Mouse (Mus musculus) v-Abl transformed pro-B cells (cell line): ENCODE data around the gene Zcchc18.
"Not testable (repeated sequence)": the region's sequence is repeated elsewhere in the genome, so short reads cannot be mapped to it uniquely, and the experiment has no call there.

Experiments
- in situ Hi-C, 2 experiments: fragments of 400-800 bp; cut with MboI; formaldehyde crosslinking; loops; one replicate each; pipeline ENCODE4 v1.15.1; 2025; ENCODE audit not compliant: unreplicated experiment in 2 of 2

The Zcchc18 gene

DNA sequence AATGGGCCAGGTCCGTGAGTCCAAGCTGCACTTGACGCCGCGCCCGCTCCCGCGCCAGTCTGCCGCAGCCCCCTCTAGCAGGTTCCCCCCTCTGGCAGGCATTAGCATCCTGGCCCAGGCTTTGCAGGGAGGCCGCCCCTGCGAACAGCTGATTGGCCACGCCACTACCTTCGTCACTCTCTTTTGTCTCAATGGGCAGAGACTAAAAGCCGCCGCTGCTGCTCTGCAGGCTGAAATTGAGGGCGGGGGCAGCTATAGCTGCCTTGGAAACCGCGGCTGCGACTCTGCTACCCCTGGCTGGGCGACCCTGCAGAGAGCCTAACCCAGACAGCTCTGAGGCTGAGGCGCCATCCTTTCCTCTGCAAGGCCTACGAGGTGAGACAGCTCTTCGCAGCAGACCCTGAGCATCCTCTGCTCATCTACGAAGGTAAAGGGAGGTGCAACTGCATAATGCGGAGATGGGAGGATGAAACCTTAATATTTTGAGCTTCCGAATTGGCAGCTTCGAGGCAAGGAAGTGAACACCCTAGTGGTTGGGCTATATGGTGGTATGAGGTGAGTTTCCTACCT lies at the start of gene Zcchc18:
TSS of gene Zcchc18 (plus strand) at position 178 of the 570 bp plus-strand sequence.
- in situ Hi-C loops, result no loop called here

DNA sequence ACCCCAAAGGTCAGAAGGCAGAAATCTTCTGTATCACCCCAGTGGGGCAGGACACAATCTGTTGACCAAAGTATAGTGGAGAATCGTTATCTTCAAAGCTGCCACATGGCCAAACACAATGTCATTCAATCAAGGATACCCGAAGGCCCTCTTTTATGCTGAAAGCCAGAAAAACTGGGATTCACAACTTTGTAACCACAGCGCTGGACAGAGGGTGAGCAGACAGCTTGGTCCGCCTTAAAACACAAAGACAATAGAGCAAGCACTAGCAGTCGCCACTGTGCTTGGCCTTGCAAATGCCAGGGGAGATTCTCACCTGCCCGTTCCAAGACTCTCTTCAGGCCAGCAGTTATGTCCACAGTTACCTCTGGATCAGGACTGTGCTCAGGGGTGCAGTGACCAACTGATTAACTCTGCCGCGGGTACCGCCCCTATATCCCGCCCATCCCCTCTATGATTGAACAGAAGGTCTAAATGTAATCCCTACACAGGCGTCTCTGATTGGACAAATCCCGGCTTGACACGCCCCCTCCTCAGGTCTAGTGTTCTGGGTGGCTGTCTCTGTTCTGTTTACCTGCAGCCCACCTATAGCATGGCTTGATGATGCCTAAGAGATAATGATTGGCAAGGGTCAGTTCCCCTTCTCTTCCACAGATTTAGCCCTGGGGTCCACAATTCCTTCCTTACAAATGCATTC lies 35.2 kb upstream of the Zcchc18 start:
- in situ Hi-C loops, result not testable (repeated sequence)

DNA sequence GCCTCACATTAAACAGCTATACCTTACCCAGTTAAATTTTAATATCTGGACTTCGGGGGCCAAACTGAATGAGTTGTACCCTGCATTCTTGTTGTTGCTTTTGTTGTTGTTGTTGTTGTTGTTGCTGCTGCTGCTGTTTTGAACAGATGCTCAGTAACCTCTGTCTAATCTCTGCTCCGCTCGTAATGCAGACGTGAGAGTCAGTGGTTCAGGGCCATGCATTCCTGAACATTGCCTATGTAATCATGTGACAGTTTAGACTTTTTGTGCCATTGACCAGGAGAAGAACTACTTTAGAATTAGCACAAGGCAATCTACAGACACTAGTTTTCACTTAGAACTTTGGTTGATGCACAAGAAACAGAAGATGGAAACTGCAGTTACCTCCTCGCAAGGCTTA lies 34.7 kb upstream of the Zcchc18 start:
- in situ Hi-C loops, result not testable (repeated sequence)

- in situ Hi-C loops, result loop anchor here in 1 of 2 experiments (10.0 kb wide), 1 partner anchor 55 kb away; no protein-coding TSS in a partner anchor
Measured at GRCm38 (mm10) chrX:136959688-136960087, 33.3 kb upstream of the Zcchc18 start.

- in situ Hi-C loops, result loop anchor here in 1 of 2 experiments (5.0 kb wide), 1 partner anchor 42 kb away; no protein-coding TSS in a partner anchor
Measured at GRCm38 (mm10) chrX:136975397-136975796, 17.6 kb upstream of the Zcchc18 start, which contains the start of gene Tmsb15b2. Gene Tmsb15b2 (minus strand): TSS chrX:136975497.

DNA sequence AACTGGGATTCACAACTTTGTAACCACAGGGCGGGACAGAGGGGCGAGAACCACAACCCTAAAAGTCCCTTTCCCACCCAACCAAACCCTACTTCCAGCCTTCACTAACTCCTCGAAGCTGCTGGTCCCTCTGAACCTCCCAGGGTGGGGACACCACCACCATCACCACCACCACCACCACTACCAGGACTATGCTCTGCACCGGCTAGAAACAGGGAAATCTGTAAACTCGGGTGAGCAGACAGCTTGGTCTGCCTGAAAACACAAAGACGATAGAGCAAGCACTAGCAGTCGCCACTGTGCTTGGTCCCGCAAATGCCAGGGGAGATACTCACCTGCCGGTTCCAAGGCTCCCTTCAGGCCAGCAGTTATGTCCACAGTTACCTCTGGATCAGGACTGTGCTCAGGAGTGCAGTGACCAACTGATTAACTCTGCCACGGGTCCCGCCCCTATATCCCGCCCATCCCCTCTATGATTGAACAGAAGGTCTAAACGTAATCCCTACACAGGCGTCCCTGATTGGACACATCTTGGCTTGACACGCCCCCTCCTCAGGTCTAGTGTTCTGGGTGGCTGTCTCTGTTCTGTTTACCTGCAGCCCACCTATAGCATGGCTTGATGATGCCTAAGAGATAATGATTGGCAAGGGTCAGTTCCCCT lies 16.4 kb upstream of the Zcchc18 start, which contains the start of the genes Tmsb15l and Tmsb15b1:
TSS of gene Tmsb15l (minus strand) at position 446 of the 661 bp plus-strand sequence.
TSS of gene Tmsb15b1 (minus strand) at position 451 of the 661 bp plus-strand sequence.
- in situ Hi-C loops, result loop anchor here in 1 of 2 experiments (5.0 kb wide), 1 partner anchor 41 kb away; no protein-coding TSS in a partner anchor

GRCm38 (mm10) chrX:136978616-136979015 lies 14.3 kb upstream of the Zcchc18 start:
- in situ Hi-C loops, result loop anchor here in 1 of 2 experiments (5.0 kb wide), 1 partner anchor 39 kb away; no protein-coding TSS in a partner anchor

DNA sequence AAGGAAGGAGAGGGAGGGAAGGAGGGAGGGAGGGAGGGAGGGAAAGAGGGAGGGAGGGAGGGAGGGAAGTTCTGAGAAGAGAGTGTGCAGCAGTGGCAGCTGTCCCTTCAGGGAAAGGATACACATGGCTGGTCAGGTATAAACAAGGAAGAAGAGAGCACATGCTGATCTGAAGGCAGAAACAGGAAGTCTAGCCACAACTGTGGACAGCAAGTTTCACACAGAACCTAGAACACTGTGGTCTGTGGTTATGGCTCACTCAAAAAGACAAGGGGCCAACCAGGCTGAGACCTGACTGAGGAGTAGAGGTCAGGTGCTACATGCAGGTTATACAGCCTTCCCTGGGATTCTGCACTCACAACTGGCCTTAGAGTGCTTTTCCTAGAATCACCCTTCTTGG lies 6.9 kb upstream of the Zcchc18 start:
- in situ Hi-C loops, result no loop called here

DNA sequence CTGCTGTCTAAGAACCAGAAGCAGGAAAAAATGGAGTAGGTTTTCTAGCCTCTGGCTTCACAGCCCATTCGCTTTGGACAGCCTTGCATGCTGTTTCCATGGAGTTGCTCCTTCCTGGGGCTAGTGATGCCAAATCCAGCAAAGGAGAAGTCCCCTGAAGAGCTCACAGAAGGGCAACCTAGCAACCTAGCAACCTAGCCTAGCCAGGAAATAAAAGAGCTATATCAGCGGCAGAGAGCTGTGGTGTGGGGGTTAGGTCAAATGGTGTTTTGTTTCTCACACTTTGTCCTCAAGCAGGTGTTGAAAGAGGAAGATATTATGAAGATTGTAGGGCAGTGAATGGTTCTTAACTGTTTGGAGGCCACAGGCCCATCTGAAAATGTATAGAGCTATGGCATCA lies 1.7 kb upstream of the Zcchc18 start:
- in situ Hi-C loops, result no loop called here

GRCm38 (mm10) chrX:136992191-136992965 lies 577 bp upstream of the Zcchc18 start:
- in situ Hi-C loops, result no loop called here

DNA sequence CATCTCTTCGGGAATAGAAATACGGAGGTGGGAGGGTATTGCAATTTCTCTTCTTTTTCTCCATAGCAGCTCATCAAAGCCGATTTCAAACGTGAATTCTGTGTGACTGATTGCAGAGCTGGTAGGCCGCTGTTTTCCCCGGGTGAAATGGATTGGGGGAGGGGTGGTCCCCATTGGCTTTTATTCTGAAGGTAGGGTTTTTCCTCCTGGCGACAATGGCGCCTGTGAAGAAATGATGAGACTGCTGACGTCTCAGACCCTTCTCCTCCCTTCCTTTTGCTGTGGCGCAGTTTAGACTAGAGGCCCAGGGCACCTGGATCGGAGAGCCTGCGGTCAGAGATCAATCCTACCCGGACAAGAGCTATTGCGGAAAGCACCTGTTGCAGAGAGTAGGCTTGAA lies 686 bp downstream of the Zcchc18 start:
- in situ Hi-C loops, result no loop called here

- in situ Hi-C loops, result no loop called here
Measured at GRCm38 (mm10) chrX:136996256-136996655, 3.3 kb downstream of the Zcchc18 start.

GRCm38 (mm10) chrX:137015099-137015709 lies 22.2 kb downstream of the Zcchc18 start:
- in situ Hi-C loops, result loop anchor here (5.0 to 25.0 kb wide), 7 partner anchors 33 to 278 kb away; partner anchors contain the start of genes Morf4l2 (in 1 of the 2), Tmsb15b1 (in 1 of the 2), Tmsb15b2 (in 1 of the 2) and Tmsb15l (in 1 of the 2)

GRCm38 (mm10) chrX:137017668-137018067 lies 24.7 kb downstream of the Zcchc18 start:
- in situ Hi-C loops, result loop anchor here (5.0 to 25.0 kb wide), 7 partner anchors 35 to 280 kb away; partner anchors contain the start of genes Morf4l2 (in 1 of the 2), Tmsb15b1 (in 1 of the 2), Tmsb15b2 (in 1 of the 2) and Tmsb15l (in 1 of the 2)

DNA sequence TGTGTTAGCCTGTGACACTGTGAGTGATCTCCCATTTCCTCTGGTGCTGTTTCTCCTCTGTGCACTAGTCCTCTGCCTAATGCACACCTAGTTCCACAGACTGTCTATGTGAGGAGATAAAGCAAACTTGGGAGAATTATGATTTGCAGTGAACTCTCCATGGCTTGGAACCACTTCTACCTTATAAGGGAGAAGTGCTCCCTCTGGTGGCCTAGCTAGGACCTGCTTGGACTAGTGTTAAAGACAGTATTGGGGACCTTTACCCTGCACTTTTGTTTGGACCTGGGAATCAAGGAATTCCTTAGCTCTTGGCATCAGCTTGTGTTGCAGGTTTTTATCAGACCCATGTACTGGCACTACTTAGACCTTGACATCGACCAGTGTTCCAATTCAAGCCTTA lies 26.4 kb downstream of the Zcchc18 start:
- in situ Hi-C loops, result loop anchor here (5.0 to 25.0 kb wide), 7 partner anchors 37 to 282 kb away; partner anchors contain the start of genes Morf4l2 (in 1 of the 2), Tmsb15b1 (in 1 of the 2), Tmsb15b2 (in 1 of the 2) and Tmsb15l (in 1 of the 2)

DNA sequence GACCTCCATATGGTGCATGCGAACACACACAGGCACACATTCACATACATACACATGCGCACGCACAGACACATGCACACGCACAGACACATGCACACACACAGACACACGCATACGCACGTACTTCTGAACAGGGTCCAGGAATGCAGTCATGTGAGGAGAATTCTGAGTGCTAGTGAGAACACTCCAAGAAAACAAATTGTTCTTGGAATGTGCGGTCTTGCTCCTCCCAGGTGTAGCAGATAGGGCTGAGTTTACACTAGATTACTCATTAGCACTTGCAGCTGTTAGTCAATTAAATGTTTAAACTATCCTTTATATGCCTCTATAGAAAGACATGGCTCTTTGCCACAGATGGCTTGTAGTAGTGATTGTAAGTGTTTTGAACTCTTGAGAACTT lies 38.0 kb downstream of the Zcchc18 start:
- in situ Hi-C loops, result no loop called here

GRCm38 (mm10) chrX:137031726-137032125 lies 38.8 kb downstream of the Zcchc18 start:
- in situ Hi-C loops, result no loop called here

DNA sequence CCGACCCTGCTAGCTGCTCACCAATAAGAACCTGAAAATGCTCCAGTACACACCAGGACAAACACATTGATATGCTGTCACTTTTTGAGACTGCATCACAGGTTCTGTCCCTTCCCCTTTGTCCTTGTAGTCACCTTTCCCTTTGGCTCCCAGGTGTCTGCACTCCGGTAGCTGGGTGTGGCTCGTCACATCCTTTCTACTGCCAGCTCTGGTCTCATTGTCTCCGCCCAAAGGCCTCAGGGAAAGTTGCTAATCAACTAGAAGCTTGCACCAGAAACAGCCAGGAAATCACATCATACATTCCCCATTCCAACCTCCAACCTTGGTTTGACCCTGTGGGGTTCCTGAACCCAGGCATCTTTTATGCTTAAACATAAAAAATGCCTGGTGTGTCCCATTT lies 41.4 kb downstream of the Zcchc18 start:
- in situ Hi-C loops, result no loop called here

DNA sequence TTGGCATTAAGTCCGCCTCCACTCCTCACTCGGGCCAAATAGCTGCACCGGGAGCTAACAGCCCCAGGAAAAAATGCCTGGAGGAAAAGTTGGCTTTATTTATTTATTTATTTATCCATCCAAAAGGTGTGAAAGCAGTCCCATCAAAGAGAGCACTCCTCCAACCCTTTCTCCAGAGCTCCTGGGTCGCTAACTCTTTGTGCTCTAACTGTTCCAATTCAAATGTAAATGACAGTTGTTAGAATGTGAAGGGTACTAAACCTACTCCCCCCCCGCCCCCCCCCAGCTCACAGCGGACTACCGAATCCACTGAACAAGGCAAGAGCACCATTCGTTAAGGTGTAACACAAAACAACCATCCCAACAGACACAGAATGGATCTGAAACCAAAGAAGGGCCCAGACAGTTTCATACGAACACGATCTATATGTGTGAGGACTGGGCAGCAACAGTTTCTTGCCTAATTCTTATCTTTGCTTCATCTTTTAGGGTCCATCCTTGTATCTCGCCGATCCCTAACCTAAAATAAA lies 44.6 kb downstream of the Zcchc18 start:
- in situ Hi-C loops, result no loop called here
